Mouse (Mus musculus) hematopoietic multipotent progenitor cell, adult 10-12 weeks (in vitro differentiated cells): ENCODE results near the gene Olfr714. TPM values are rescaled to one million over a fixed set of nuclear protein-coding genes. Genes with fewer than 3 reads are reported as not detected.

Experiments used
- polyA plus RNA-seq: library from polyadenylated mRNA; stranded (reverse); fragments of >175 nt; gene quantifications from 2 replicates; pipeline ENCODE4 v1.2.3, GENCODE M21; 2012; ENCODE audit warnings: low replicate concordance

Gene Olfr714
- not detected in 2 replicates for polyA plus RNA-seq

DNA sequence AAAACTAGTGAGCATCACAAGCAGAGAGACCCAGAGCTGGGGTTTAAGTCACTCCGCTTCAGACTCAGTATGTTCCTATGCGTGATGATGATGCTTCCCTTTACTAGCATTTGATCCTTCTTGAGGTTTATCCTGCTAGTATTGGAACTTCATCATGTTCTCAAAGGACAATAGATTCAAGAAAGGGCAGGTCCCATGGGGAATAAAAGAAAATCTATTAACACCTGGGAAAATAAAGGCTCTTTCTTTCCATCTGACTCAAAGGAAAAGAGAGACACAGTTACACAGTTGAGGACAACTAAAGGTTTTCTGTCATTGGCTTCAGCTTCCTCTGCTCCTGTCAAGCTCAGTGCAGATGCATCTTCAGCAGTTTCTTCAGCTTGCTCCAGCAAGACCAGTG is at the start of gene Olfr714:
Gene Olfr714, plus strand, starts transcription at position 301 of the 400 bp plus-strand sequence.

DNA sequence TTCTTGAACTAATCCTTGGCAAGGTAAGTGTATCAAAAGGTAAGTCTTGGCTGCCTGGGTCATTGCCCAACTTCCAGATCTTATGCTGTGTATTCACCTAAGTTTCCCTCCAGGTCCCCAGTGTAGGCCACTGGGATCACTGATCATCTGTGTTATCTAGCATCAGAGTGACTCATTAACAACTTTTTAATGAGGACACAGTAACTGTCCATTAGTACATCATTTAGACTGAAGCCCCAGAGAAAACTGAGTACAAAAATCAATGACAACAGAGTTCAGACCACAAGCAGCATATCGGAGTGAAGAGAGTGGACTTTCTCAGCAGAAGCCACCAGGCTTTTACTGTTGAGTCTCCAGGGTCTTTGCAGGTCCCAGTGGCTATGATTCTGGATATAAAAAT is 39.9 kb upstream of the Olfr714 start, which contains the start of gene Olfr713:
Gene Olfr713, plus strand, starts transcription at position 301 of the 400 bp plus-strand sequence.

DNA sequence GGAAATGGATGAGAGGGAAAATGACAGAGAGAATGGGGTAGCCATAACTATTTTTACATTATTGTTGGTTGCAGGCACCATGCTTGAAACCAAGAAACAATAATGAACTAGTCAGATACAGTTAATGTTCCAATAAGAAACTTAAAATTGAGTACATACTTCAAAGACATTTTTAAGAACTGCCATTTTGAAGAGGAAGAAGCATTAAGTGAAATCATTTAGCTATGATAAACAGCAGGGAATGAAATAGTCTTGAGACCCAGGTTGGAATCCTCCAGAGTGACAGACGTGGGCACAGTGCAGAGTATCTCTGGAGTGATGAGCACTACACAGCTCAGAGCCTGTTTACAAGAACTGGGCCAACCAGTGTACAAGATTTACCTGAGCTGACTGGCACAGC is 22.1 kb downstream of the Olfr714 start, which contains the start of gene Olfr17:
Gene Olfr17, plus strand, starts transcription at position 301 of the 400 bp plus-strand sequence.

DNA sequence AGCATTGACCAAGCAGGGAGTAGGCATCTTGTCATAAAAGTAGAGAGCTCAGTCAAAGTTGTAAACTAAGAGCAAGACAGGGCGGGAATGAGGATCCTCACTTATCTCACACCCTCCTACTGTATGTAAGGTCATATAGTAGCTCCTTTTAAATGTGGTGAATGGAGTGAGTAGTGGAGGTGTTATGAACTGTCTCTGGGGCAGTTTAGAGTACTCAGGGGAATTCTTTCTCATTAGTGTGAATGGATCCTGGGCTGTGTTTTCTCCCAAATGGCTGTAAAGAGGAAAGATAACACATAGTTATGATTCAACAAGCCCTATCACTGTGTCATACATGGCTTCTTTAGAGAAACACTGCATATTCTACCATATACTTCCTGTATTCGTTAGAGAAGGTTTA is 39.5 kb downstream of the Olfr714 start, which contains the start of gene Olfr715b:
Gene Olfr715b, minus strand, starts transcription at position 101 of the 400 bp plus-strand sequence.

Other genes starting within 250 kb of the Olfr714 start
- not detected in 2 replicates for gene Olfr702, start 237.1 kb upstream of the Olfr714 start, polyA plus RNA-seq
- not detected in 2 replicates for gene Olfr703, start 227.6 kb upstream of the Olfr714 start, polyA plus RNA-seq
- not detected in 2 replicates for gene Olfr704, start 207.8 kb upstream of the Olfr714 start, polyA plus RNA-seq
- not detected in 2 replicates for gene Olfr705, start 194.1 kb upstream of the Olfr714 start, polyA plus RNA-seq
- gene Olfr706, start 182.8 kb upstream of the Olfr714 start, polyA plus RNA-seq: not detected in 2 replicates
- not detected in 2 replicates for gene Olfr707, start 169.7 kb upstream of the Olfr714 start, polyA plus RNA-seq
- gene Olfr1532-ps1, start 163.0 kb upstream of the Olfr714 start, polyA plus RNA-seq: not detected in 2 replicates
- gene Olfr709-ps1, start 138.8 kb upstream of the Olfr714 start, polyA plus RNA-seq: not detected in 2 replicates
- not detected in 2 replicates for gene Olfr710, start 122.7 kb upstream of the Olfr714 start, polyA plus RNA-seq
- gene Olfr6, start 107.0 kb upstream of the Olfr714 start, polyA plus RNA-seq: 0.03 TPM in 1 of 2 replicates, not detected in the other
- gene Olfr711, start 95.5 kb upstream of the Olfr714 start, polyA plus RNA-seq: not detected in 2 replicates
- gene Olfr2, start 64.9 kb upstream of the Olfr714 start, polyA plus RNA-seq: not detected in 2 replicates
- gene Olfr713, start 39.8 kb upstream of the Olfr714 start, polyA plus RNA-seq: not detected in 2 replicates
- gene Olfr17, start 22.2 kb downstream of the Olfr714 start, polyA plus RNA-seq: not detected in 2 replicates
- not detected in 2 replicates for gene Olfr715b, start 39.4 kb downstream of the Olfr714 start, polyA plus RNA-seq
- gene Olfr715, start 60.1 kb downstream of the Olfr714 start, polyA plus RNA-seq: not detected in 2 replicates
- not detected in 2 replicates for gene Olfr716, start 67.3 kb downstream of the Olfr714 start, polyA plus RNA-seq
- gene Nlrp14, start 96.0 kb downstream of the Olfr714 start, polyA plus RNA-seq: not detected in 2 replicates
- gene Rbmxl2, start 138.5 kb downstream of the Olfr714 start, polyA plus RNA-seq: not detected in 2 replicates